In genomic region chr7:101160266-101160665, GRCm38 (mm10) we compare ENCODE assay signal across 14 mouse cellular contexts.
DNase-seq lines count a peak whose midpoint lies in the region; ATAC-seq and TF ChIP-seq lines count a peak whose summit lies in the region.
"Had no signal": no experiment of that assay in that cellular context is flagged by ENCODE, and none has a peak within 500 bp of the region (broad histone marks: within the 10 kb centered on the region; RNA-seq: fewer than 3 reads in every experiment).

No protein-coding gene starts in this region.

- peak overlapping the region; percentile 74 for H3K27ac ChIP-seq in layer of hippocampus, adult 2 months
- peak overlapping the region; percentile 78; the same call in 1 of the 2 replicates for H3K27ac ChIP-seq in forebrain, embryonic 10.5 days
- peak overlapping the region; percentile 59 for H3K27ac ChIP-seq in forebrain, embryonic 15.5 days (replicated peaks)
- H3K27ac ChIP-seq: limb, embryonic 13.5 days; liver, embryonic 15.5 days had no signal

- peak; percentile 75; the same call in 1 of the 2 replicates for ATAC-seq in forebrain, embryonic 15.5 days (replicated peaks)

- H3K4me3 ChIP-seq in layer of hippocampus, adult 2 months: no peak overlapping the region
- no peak overlapping the region for H3K4me3 ChIP-seq in forebrain, embryonic 10.5 days
- no peak overlapping the region for H3K4me3 ChIP-seq in forebrain, embryonic 15.5 days
- H3K4me3 ChIP-seq: limb, embryonic 13.5 days; liver, embryonic 15.5 days; megakaryocyte, embryonic 14.5 days had no signal

- H3K4me1 ChIP-seq in forebrain, embryonic 10.5 days: peaks cover 31% of the 10 kb centered on the region
- peaks cover 15% of the 10 kb centered on the region for H3K4me1 ChIP-seq in forebrain, embryonic 15.5 days
- H3K4me1 ChIP-seq: liver, embryonic 15.5 days had no signal

- peak in 1 of 2 experiments; percentile 8 for DNase-seq in layer of hippocampus, adult 2 months (ENCODE audit: low spot score in 2 of 2)
- DNase-seq in layer of hippocampus, postnatal 10 days (ENCODE audit: low spot score in 2 of 2): no peak
- no peak for DNase-seq in forebrain, embryonic 10.5 days (ENCODE audit: extremely low spot score, low spot score)
- peak; percentile 24 for DNase-seq in retina, embryonic 14.5 days (ENCODE audit: low spot score)
- no peak for DNase-seq in urinary bladder, adult 2 months (ENCODE audit: low spot score)
- no peak for DNase-seq in right cerebral cortex, postnatal 14 days
- DNase-seq: adrenal gland, postnatal 14 days; kidney, adult 2 months; kidney, postnatal 4 days; lung, postnatal 10 days had no signal

- no peak overlapping the region for H3K9ac ChIP-seq in forebrain, embryonic 15.5 days (replicated peaks)
- H3K9ac ChIP-seq: limb, embryonic 13.5 days; liver, embryonic 15.5 days had no signal

- H3K4me2 ChIP-seq in forebrain, embryonic 15.5 days (replicated peaks): no peak overlapping the region
- H3K4me2 ChIP-seq: limb, embryonic 13.5 days; liver, embryonic 15.5 days had no signal

- no peaks in the 10 kb centered on the region for H3K9me3 ChIP-seq in forebrain, embryonic 10.5 days
- no peaks in the 10 kb centered on the region for H3K9me3 ChIP-seq in forebrain, embryonic 15.5 days
- H3K9me3 ChIP-seq: limb, embryonic 13.5 days; liver, embryonic 15.5 days; megakaryocyte, embryonic 14.5 days had no signal

- H3K36me3 ChIP-seq in forebrain, embryonic 10.5 days (replicated peaks): no peaks in the 10 kb centered on the region
- no peaks in the 10 kb centered on the region for H3K36me3 ChIP-seq in forebrain, embryonic 15.5 days
- H3K36me3 ChIP-seq: limb, embryonic 13.5 days; liver, embryonic 15.5 days had no signal

- WGBS in forebrain, embryonic 10.5 days: 27% methylated on average over 2 of the region's 2 CpGs
- WGBS in forebrain, embryonic 15.5 days: 3% methylated on average over 2 of the region's 2 CpGs

- TF ChIP-seq CTCF in layer of hippocampus, adult 2 months (conservative IDR thresholded peaks at IDR 0.05): no peak

- no peaks in the 10 kb centered on the region for H3K27me3 ChIP-seq in forebrain, embryonic 10.5 days (ENCODE audit: poor library complexity, severe bottlenecking)
- H3K27me3 ChIP-seq in forebrain, embryonic 15.5 days: no peaks in the 10 kb centered on the region
- H3K27me3 ChIP-seq: limb, embryonic 13.5 days; liver, embryonic 15.5 days; megakaryocyte, embryonic 14.5 days had no signal
